Comparison of ENCODE assay signal across 7 mouse cellular contexts in the genomic region with DNA sequence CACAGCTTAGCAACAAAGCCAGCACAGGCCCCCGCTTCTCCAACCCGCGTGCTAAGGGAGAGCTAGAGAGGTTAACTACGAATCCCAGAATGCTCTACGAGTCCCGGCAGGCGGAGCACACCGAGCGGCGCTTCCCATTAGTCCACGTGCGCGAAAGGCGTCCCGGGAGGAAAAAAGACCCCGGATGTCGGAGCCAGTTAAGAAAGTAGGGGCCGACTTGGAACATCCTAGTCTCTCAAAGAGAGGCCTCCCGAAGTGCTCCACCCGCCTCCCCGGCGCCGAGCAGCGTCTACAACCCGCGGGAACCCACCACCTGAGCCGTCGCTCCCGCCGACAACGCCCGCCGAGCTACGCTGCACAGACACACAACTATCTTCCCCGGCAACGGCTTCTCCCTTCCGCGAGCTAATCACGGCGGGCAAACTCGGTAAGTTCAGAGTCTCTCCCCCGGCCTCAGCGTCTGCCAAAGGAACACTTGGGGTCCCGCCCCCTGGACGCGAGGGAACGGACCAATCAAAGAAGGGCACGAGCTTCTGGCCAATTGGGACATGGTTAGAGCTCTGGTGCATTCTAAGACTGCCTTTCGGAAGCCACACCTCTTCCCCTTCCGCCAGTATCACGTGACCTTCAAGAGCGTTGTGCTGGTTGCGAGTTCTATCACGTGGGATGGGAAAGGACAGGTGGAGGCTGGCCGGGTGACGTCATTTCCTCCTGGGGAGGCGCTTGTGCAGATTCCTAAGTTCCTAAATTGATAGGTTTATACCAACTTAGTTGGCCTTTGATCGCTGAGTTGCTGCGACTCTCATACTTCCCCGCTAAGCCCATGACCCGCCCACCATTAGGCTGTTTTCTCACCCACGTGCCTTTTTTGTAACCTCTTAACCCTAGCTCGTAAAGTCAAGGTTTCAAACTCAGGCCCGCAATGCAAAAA. TPM values are rescaled to one million over a fixed set of nuclear protein-coding genes. Genes with fewer than 3 reads are reported as not detected.
DNase-seq lines count a peak whose midpoint lies in the region; ATAC-seq lines count a peak whose summit lies in the region.

A gene (plus strand): TSS at position 101 of the 931 bp plus-strand sequence.
A gene (minus strand): TSS at position 591 of the 931 bp plus-strand sequence.

- H3K4me1 ChIP-seq in intestine, embryonic 16.5 days (ENCODE audit: control insufficient read depth, insufficient read depth, low read length): peaks cover 16% of the 10 kb centered on the region
- peaks cover 17% of the 10 kb centered on the region for H3K4me1 ChIP-seq in midbrain, embryonic 11.5 days (ENCODE audit: control insufficient read depth, insufficient read depth, low read length)

- peak within 1 kb of the TSS; percentile 62 for H3K4me2 ChIP-seq in intestine, embryonic 16.5 days (ENCODE audit: low read depth, low read length)
- peak within 1 kb of the TSS; percentile 58 for H3K4me2 ChIP-seq in midbrain, embryonic 11.5 days

- no peaks in the 10 kb centered on the region for H3K9me3 ChIP-seq in intestine, embryonic 16.5 days (ENCODE audit: control insufficient read depth, low read length)
- no peaks in the 10 kb centered on the region for H3K9me3 ChIP-seq in midbrain, embryonic 11.5 days (ENCODE audit: control insufficient read depth, low read length)

- ATAC-seq in intestine, embryonic 16.5 days: peak; percentile 99
- ATAC-seq in midbrain, embryonic 11.5 days (ENCODE audit: low FRiP score): peak; percentile 99

- H3K27me3 ChIP-seq in intestine, embryonic 16.5 days (replicated peaks; ENCODE audit: control insufficient read depth, insufficient read depth, low read length): no peaks in the 10 kb centered on the region
- no peaks in the 10 kb centered on the region for H3K27me3 ChIP-seq in midbrain, embryonic 11.5 days (ENCODE audit: control insufficient read depth, insufficient read depth, low read length)

- peak within 1 kb of the TSS; percentile 100 for H3K27ac ChIP-seq in intestine, embryonic 16.5 days (ENCODE audit: low read length)
- peak within 1 kb of the TSS; percentile 97 for H3K27ac ChIP-seq in midbrain, embryonic 11.5 days (ENCODE audit: low read depth, low read length)

- intact Hi-C loops in left cerebral cortex, postnatal 36 days (cut with DNase I): no loop called here

- DNase-seq in adrenal gland, adult 8-10 months: peak; percentile 99
- DNase-seq in embryo, embryonic 9.5 days (ENCODE audit: extremely low spot score): peak; percentile 92
- DNase-seq in gastrocnemius, postnatal 4 days (ENCODE audit: low spot score in 2 of 2): peak; percentile 87 to 95
- peak; percentile 95 for DNase-seq in left cerebral cortex, postnatal 36 days (ENCODE audit: low spot score in 2 of 2)
- DNase-seq in midbrain, embryonic 11.5 days (ENCODE audit: low spot score, missing footprints): peak; percentile 97
- DNase-seq in skeletal muscle tissue, adult 2 months (ENCODE audit: low read depth, low spot score): peak; percentile 100

- H3K36me3 ChIP-seq in intestine, embryonic 16.5 days (ENCODE audit: control insufficient read depth, insufficient read depth, low read length): peaks cover 20% of the 10 kb centered on the region
- peaks cover 15% of the 10 kb centered on the region for H3K36me3 ChIP-seq in midbrain, embryonic 11.5 days (ENCODE audit: control insufficient read depth, insufficient read depth, low read length)

- H3K4me3 ChIP-seq in intestine, embryonic 16.5 days (ENCODE audit: low read length): peak within 1 kb of the TSS; percentile 96
- peak within 1 kb of the TSS; percentile 91 for H3K4me3 ChIP-seq in midbrain, embryonic 11.5 days (ENCODE audit: low read depth, low read length)

- WGBS in intestine, embryonic 16.5 days: under 1% methylated on average over 62 of the region's 64 CpGs
- WGBS in midbrain, embryonic 11.5 days: under 1% methylated on average over 64 of the region's 64 CpGs

- H3K9ac ChIP-seq in intestine, embryonic 16.5 days (ENCODE audit: low read depth, low read length): peak within 1 kb of the TSS; percentile 97
- H3K9ac ChIP-seq in midbrain, embryonic 11.5 days (ENCODE audit: low read length): peak within 1 kb of the TSS; percentile 96

RNA-seq across cellular contexts. Expression of the first gene that starts in this region (rescaled TPM):
- 10 to 100 TPM; 24.7 to 29.3 (median 27.4) TPM for total RNA-seq in adrenal gland, adult 8-10 months (2022)
- 10 to 100 TPM; 12.3 to 12.6 TPM for total RNA-seq in gastrocnemius, postnatal 4 days (2021)
- polyA plus RNA-seq in intestine, embryonic 16.5 days (2015; fragmentation: Nextera tagmentation; extraction: Ambion mirVana): 2.8 and 2.9 TPM in 2 replicates
- 10 to 100 TPM; 20.6 TPM for total RNA-seq in left cerebral cortex, postnatal 36 days (2021)
- polyA plus RNA-seq in midbrain, embryonic 11.5 days (2014; fragmentation: Nextera tagmentation; extraction: Ambion mirVana): 4.0 and 4.1 TPM in 2 replicates

RNA-seq across cellular contexts. Expression of the second gene that starts in this region (rescaled TPM):
- 10 to 100 TPM; 77.5 to 97.0 (median 85.2) TPM for total RNA-seq in adrenal gland, adult 8-10 months (2022)
- total RNA-seq in gastrocnemius, postnatal 4 days (2021): 10 to 100 TPM; 57.3 to 63.7 TPM
- polyA plus RNA-seq in intestine, embryonic 16.5 days (2015; fragmentation: Nextera tagmentation; extraction: Ambion mirVana): 227 and 251 TPM in 2 replicates
- total RNA-seq in left cerebral cortex, postnatal 36 days (2021): 10 to 100 TPM; 78.4 to 80.5 TPM
- polyA plus RNA-seq in midbrain, embryonic 11.5 days (2014; fragmentation: Nextera tagmentation; extraction: Ambion mirVana): 339 and 364 TPM in 2 replicates

Comparison
In these comparisons a context has a peak if more than half of its experiments do, and no peak if none do; other contexts are left out.
1. Peak in every context shown above with its lines: DNase-seq, ATAC-seq, H3K4me3 ChIP-seq and H3K27ac ChIP-seq.